ENCODE assay signal across 18 mouse cellular contexts in genomic region chr2:119017647-119018046, GRCm38 (mm10). TPM values are rescaled to one million over a fixed set of nuclear protein-coding genes. Genes with fewer than 3 reads are reported as not detected.
DNase-seq lines count a peak whose midpoint lies in the region; ATAC-seq and TF ChIP-seq lines count a peak whose summit lies in the region.
"Had no signal": no experiment of that assay in that cellular context is flagged by ENCODE, and none has a peak within 500 bp of the region (broad histone marks: within the 10 kb centered on the region; RNA-seq: fewer than 3 reads in every experiment).

No protein-coding gene starts in this region.

- TF ChIP-seq POLR2A in kidney, adult 2 months (IDR thresholded peaks at IDR 0.05; ENCODE audit: low read depth, low read length) = no peak
- TF ChIP-seq POLR2A in MEL (IDR thresholded peaks at IDR 0.05; ENCODE audit: control insufficient read depth in 1 of 2, insufficient read depth in 1 of 2, low read depth in 1 of 2, low read length in 2 of 2, poor library complexity in 1 of 2) = no peak
- no peak for TF ChIP-seq POLR2A in brain, embryonic 14.5 days (IDR thresholded peaks at IDR 0.05; ENCODE audit: borderline replicate concordance, extremely low read depth, insufficient read depth, insufficient read length, poor library complexity, severe bottlenecking)

- no peaks in the 10 kb centered on the region for H3K79me2 ChIP-seq in MEL (ENCODE audit: control insufficient read depth, insufficient read depth, low read length, poor library complexity)

- no peaks in the 10 kb centered on the region for H3K9me3 ChIP-seq in lung, embryonic 14.5 days (ENCODE audit: low read depth, low read length)
- no peaks in the 10 kb centered on the region for H3K9me3 ChIP-seq in MEL (replicated peaks; ENCODE audit: insufficient read depth, low read length)
- H3K9me3 ChIP-seq: forebrain, embryonic 13.5 days; limb, embryonic 15.5 days had no signal

- no peak overlapping the region for H3K4me3 ChIP-seq in kidney, adult 2 months (ENCODE audit: insufficient read depth, low read depth, low read length)
- no peak overlapping the region for H3K4me3 ChIP-seq in lung, embryonic 14.5 days (ENCODE audit: low read depth, low read length)
- H3K4me3 ChIP-seq in MEL (ENCODE audit: control insufficient read depth in 1 of 2, insufficient read depth in 1 of 2, low read depth in 2 of 2, low read length in 2 of 2) = no peak overlapping the region
- H3K4me3 ChIP-seq: forebrain, embryonic 13.5 days; limb, embryonic 15.5 days had no signal

- no peak overlapping the region for H3K4me2 ChIP-seq in lung, embryonic 14.5 days
- H3K4me2 ChIP-seq: forebrain, embryonic 13.5 days; limb, embryonic 15.5 days had no signal

- H3K9ac ChIP-seq in lung, embryonic 14.5 days = no peak overlapping the region
- H3K9ac ChIP-seq in MEL (ENCODE audit: control insufficient read depth, low read depth, low read length, poor library complexity, severe bottlenecking) = no peak overlapping the region
- H3K9ac ChIP-seq: forebrain, embryonic 13.5 days; limb, embryonic 15.5 days had no signal

- WGBS in kidney, adult 2 months = 95% methylated on average over 3 of the region's 3 CpGs
- 94% methylated on average over 3 of the region's 3 CpGs for WGBS in lung, embryonic 14.5 days

- ATAC-seq in lung, embryonic 14.5 days (ENCODE audit: insufficient read depth) = no peak
- ATAC-seq: midbrain, embryonic 16.5 days had no signal

- DNase-seq in kidney, adult 2 months = no peak
- no peak for DNase-seq in kidney, postnatal 10 days
- DNase-seq in lung, embryonic 14.5 days = no peak
- no peak for DNase-seq in lung, postnatal 10 days
- peak; percentile 47 for DNase-seq in MEL (ENCODE audit: low read depth, low spot score)
- no peak for DNase-seq in brain, embryonic 14.5 days (ENCODE audit: low read depth)
- DNase-seq in left cerebral cortex, adult 8-10 months (ENCODE audit: low spot score in 2 of 2) = no peak
- DNase-seq: cerebellum, adult 8-10 months; gastrocnemius, postnatal 10 days; heart, postnatal 4 days; kidney, adult 18-20 months; kidney, postnatal 25 days; retina, postnatal 1 day; right cerebral cortex, postnatal 4 days; thymus, postnatal 36 days had no signal

- TF ChIP-seq CTCF in kidney, adult 2 months (conservative IDR thresholded peaks at IDR 0.05; ENCODE audit: insufficient read depth, insufficient read length, low read depth, low read length) = 0 out of 2 replicates have a peak, but pooled peaks have one; percentile 1
- peak; percentile 37 for TF ChIP-seq CTCF in lung, embryonic 14.5 days (IDR thresholded peaks at IDR 0.05; ENCODE audit: low read depth)
- TF ChIP-seq CTCF in MEL (IDR thresholded peaks at IDR 0.05 in 2 of 3, conservative IDR thresholded peaks at IDR 0.05 in 1 of 3; ENCODE audit: control insufficient read depth in 1 of 3, insufficient read depth in 1 of 3, low read depth in 2 of 3, low read length in 3 of 3, poor library complexity in 1 of 3, severe bottlenecking in 1 of 3) = peak; percentile 39 to 48 (median 41)
- TF ChIP-seq CTCF in brain, embryonic 14.5 days (IDR thresholded peaks at IDR 0.05; ENCODE audit: borderline replicate concordance, extremely low read depth, insufficient read depth, insufficient read length) = peak; percentile 23; the same call in 1 of the 2 replicates

- H3K27me3 ChIP-seq in kidney, adult 2 months (replicated peaks; ENCODE audit: control insufficient read depth, insufficient read depth, low read length) = no peaks in the 10 kb centered on the region
- no peaks in the 10 kb centered on the region for H3K27me3 ChIP-seq in lung, embryonic 14.5 days (ENCODE audit: insufficient read depth, low read length)
- no peaks in the 10 kb centered on the region for H3K27me3 ChIP-seq in MEL (ENCODE audit: control insufficient read depth in 1 of 2, insufficient read depth in 2 of 2, low read length in 2 of 2)
- H3K27me3 ChIP-seq: forebrain, embryonic 13.5 days; limb, embryonic 15.5 days had no signal

- H3K4me1 ChIP-seq in kidney, adult 2 months (ENCODE audit: control insufficient read depth, insufficient read depth, low read length) = peaks cover 5% of the 10 kb centered on the region
- H3K4me1 ChIP-seq in lung, embryonic 14.5 days (ENCODE audit: insufficient read depth) = peaks cover 5% of the 10 kb centered on the region; the same call in 1 of the 2 replicates
- peaks cover 0 to 13% of the 10 kb centered on the region in 2 experiments; a peak in 2 of 4 replicates for H3K4me1 ChIP-seq in MEL (ENCODE audit: control insufficient read depth in 1 of 2, insufficient read depth in 2 of 2, low read length in 2 of 2)

- no peak for TF ChIP-seq EP300 in MEL (IDR thresholded peaks at IDR 0.05; ENCODE audit: low read depth in 1 of 2, low read length in 2 of 2)

- peak; percentile 39 for TF ChIP-seq RAD21 in MEL (IDR thresholded peaks at IDR 0.05; ENCODE audit: low read depth, low read length)

- H3K36me3 ChIP-seq in kidney, adult 2 months (ENCODE audit: control insufficient read depth, insufficient read depth, low read length) = peaks cover 8% of the 10 kb centered on the region
- H3K36me3 ChIP-seq in lung, embryonic 14.5 days (ENCODE audit: insufficient read depth) = peaks cover 29% of the 10 kb centered on the region
- peaks cover 2 to 4% of the 10 kb centered on the region in 2 experiments; a peak in 2 of 4 replicates for H3K36me3 ChIP-seq in MEL (ENCODE audit: control insufficient read depth in 1 of 2, insufficient read depth in 2 of 2, low read length in 2 of 2)

- H3K27ac ChIP-seq in kidney, adult 2 months (ENCODE audit: insufficient read depth, low read depth, low read length) = no peak overlapping the region
- no peak overlapping the region for H3K27ac ChIP-seq in lung, embryonic 14.5 days (ENCODE audit: low read depth)
- no peak overlapping the region for H3K27ac ChIP-seq in MEL (ENCODE audit: control insufficient read depth, low read depth, low read length)

TF ChIP-seq in MEL, 35 proteins besides CTCF, POLR2A, EP300 and RAD21:
- TF ChIP-seq GATA1 (IDR thresholded peaks at IDR 0.05; ENCODE audit: low read depth, low read length) = no peak
- peak; percentile 42; the same call in 1 of the 2 replicates for TF ChIP-seq MYC (IDR thresholded peaks at IDR 0.05; ENCODE audit: low read depth, low read length)
- TF ChIP-seq SMC3 (IDR thresholded peaks at IDR 0.05; ENCODE audit: low read depth, low read length) = peak; percentile 14; the same call in 1 of the 2 replicates
- TF ChIP-seq SIN3A (IDR thresholded peaks at IDR 0.05; ENCODE audit: low read length) = no peak
- 0 out of 2 replicates have a peak, but pooled peaks have one; percentile 15 for TF ChIP-seq ZC3H11A (IDR thresholded peaks at IDR 0.05; ENCODE audit: low read depth, low read length)
TF ChIP-seq in MEL: peak in this region for 3.

RNA-seq across cellular contexts. Expression of gene Ccdc32, which starts 11.5 kb away (rescaled TPM):
- polyA plus RNA-seq in kidney, adult 2 months (2012; rRNA removed) = 9.5 and 11.9 TPM in 2 replicates
- polyA plus RNA-seq in lung, embryonic 14.5 days (2014; fragmentation: Nextera tagmentation; extraction: Ambion mirVana) = 19.9 and 21.0 TPM in 2 replicates
- total RNA-seq in MEL (2012; rRNA removed) = 14.8 and 18.7 TPM in 2 replicates
- polyA plus RNA-seq in MEL (2012; ENCODE audit: insufficient read depth in 1 of 2, insufficient read length in 2 of 2, low read depth in 1 of 2, low replicate concordance in 2 of 2, missing spikeins in 1 of 2) = 10 to 100 TPM in 1 of 2 experiments, not detected in 1; 15.0 TPM
- polyA plus RNA-seq in brain, embryonic 14.5 days (2012; rRNA removed) = 20.9 and 23.0 TPM in 2 replicates
- 10 to 100 TPM; 43.1 to 49.6 (median 46.5) TPM for total RNA-seq in left cerebral cortex, adult 8-10 months (2022)

RNA-seq across cellular contexts. Expression of gene Rpusd2, which starts 16.9 kb away (rescaled TPM):
- polyA plus RNA-seq in kidney, adult 2 months (2012; rRNA removed) = 3.6 and 4.0 TPM in 2 replicates
- polyA plus RNA-seq in lung, embryonic 14.5 days (2014; fragmentation: Nextera tagmentation; extraction: Ambion mirVana) = 4.4 and 4.5 TPM in 2 replicates
- total RNA-seq in MEL (2012; rRNA removed) = 15.2 and 18.6 TPM in 2 replicates
- 10 to 100 TPM in 1 of 2 experiments, not detected in 1; 15.5 TPM for polyA plus RNA-seq in MEL (2012; ENCODE audit: insufficient read depth in 1 of 2, insufficient read length in 2 of 2, low read depth in 1 of 2, low replicate concordance in 2 of 2, missing spikeins in 1 of 2)
- 8.0 and 8.4 TPM in 2 replicates for polyA plus RNA-seq in brain, embryonic 14.5 days (2012; rRNA removed)
- total RNA-seq in left cerebral cortex, adult 8-10 months (2022) = 1 to 10 TPM; 6.6 to 9.1 (median 8.0) TPM

RNA-seq across cellular contexts. Expression of gene Knl1, which starts 29.3 kb away (rescaled TPM):
- 0.03 and 0.05 TPM in 2 replicates for polyA plus RNA-seq in kidney, adult 2 months (2012; rRNA removed)
- polyA plus RNA-seq in lung, embryonic 14.5 days (2014; fragmentation: Nextera tagmentation; extraction: Ambion mirVana) = 57.3 and 58.1 TPM in 2 replicates
- 23.2 and 31.7 TPM in 2 replicates for total RNA-seq in MEL (2012; rRNA removed)
- polyA plus RNA-seq in MEL (2012; ENCODE audit: insufficient read depth in 1 of 2, insufficient read length in 2 of 2, low read depth in 1 of 2, low replicate concordance in 2 of 2, missing spikeins in 1 of 2) = 100 to 1,000 TPM in 1 of 2 experiments, 10 to 100 TPM in 1; 18.6 to 160 TPM
- 2.4 and 3.3 TPM in 2 replicates for polyA plus RNA-seq in brain, embryonic 14.5 days (2012; rRNA removed)
- total RNA-seq in left cerebral cortex, adult 8-10 months (2022) = 1 to 10 TPM in 1 of 4 experiments, under 1 TPM in 3; 0.21 to 1.0 (median 0.29) TPM
